Mouse (Mus musculus) heart, adult 11 months (tissue): ENCODE data around the gene Tspan33.
A peak's percentile ranks its signal among the peaks of the same experiment; 100 is the strongest.

ENCODE experiments used
- DNase-seq: peaks from one replicate; pipeline ENCODE4 v3.0.0; 2022

Gene Tspan33

GRCm38 (mm10) chr6:29756476-29756875 lies 62.5 kb downstream of the Tspan33 start:
- peak; percentile 63 for DNase-seq

DNA sequence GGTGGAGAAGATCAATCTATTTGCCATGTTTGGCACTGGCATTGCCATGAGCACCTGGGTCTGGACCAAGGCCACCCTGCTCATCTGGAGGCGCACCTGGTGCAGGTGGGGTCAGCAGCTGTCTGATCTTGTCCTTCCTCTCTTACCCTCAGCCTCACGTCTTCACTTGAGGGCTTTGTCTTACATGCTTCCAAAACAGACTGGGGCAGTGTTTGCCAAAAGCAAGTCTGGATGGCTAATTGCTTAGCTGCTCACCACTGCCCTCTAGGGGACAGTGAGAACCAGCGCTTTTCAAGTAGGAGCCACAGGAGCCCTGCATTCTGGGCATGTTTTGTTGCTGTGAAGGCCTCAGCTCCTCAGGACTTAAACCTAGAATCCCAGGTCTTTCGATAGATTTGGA lies 64.4 kb downstream of the Tspan33 start:
- DNase-seq, result peak; percentile 93

- peak; percentile 86 for DNase-seq
Observed at GRCm38 (mm10) chr6:29759012-29759679, 65.1 kb downstream of the Tspan33 start.

DNA sequence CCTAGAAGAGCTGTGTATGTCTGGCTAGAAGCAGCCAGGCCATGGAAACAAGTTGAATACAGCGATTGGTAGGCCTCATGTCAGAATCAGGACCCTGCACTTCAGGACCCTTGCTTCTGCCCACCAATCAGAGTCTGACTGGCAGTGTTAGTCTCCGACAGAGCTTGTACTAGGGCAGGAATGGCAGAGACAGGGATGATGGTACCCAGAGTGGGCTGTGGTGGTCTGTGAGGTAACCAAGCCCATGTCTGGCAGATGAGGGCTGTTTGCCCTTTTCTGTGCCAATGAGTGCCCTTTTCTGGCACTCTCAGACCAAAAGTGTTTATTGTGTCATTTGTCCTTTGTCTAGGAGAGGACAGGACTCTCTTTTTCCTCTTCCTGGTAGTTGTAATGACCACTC lies 66.4 kb downstream of the Tspan33 start:
- peak; percentile 67 for DNase-seq

- peak; percentile 74 for DNase-seq
Observed at GRCm38 (mm10) chr6:29761282-29761681, 67.3 kb downstream of the Tspan33 start.

DNA sequence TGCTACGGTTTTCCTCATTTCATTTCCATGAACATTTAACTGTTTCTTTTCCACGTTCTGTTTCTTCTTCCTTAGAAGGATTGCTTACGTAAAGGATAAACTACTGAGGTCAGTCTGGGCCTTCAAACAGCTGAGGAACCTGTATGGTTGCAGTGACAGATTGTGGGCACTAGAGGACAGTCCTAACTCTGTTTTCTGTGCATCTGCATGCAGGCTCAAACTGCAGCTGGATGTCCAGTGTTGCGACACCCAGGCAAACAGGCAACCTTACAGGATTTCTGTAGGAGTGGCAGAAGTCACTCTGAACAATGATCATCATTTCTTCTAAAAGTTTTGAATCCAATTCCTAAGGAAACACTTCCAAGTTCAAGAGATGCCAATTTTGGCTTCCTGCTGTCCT lies 68.5 kb downstream of the Tspan33 start:
- peak; percentile 81 for DNase-seq

DNA sequence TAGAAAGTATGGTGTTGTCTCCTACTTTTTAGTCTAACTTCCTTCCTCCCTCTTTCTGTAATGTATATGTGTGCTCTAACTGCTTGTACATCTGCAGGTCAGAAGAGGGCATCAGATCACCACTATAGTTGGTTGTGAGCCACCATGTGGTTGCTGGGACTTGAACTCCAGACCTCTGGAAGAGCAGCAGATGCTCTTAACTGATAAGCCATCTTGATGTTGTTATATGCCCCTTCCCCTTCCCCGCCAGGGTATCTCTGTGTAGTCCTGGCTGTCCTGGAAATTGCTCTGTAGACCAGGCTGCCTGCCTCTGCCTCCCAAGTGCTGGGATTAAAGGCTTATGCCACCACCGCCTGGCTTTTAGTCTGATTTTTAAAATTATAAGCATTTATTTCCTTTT lies 72.9 kb downstream of the Tspan33 start:
- peak; percentile 86 for DNase-seq
